Mouse (Mus musculus): ENCODE measurements at regions not wholly inside any gene's neighbourhood (a gene's known extent, or its start where the extent isn't known, plus 50 kb on each side); places are given as distances from the start of the nearest gene placed in this dataset.

DNA sequence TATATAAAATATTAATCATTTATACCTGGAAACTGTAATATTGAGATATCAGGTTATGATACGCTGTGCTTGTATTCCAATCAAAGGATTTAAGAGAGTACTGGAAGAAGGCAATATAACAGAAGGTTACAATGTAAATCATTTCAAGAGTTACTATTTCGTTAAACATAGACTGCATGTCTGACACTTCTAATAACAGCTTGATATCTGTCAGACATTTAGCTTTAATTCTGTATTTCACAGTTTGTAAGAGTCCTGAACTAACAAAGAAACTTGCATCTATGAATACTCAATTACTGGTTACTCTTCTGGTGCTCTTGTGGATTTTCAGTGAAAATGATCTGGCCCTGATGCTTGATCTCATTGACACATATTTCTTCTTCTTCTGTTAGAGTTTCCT lies 840.6 kb downstream of the Cdh9 start:
- in situ Hi-C loops (cut with MboI, MseI): no loop called here

DNA sequence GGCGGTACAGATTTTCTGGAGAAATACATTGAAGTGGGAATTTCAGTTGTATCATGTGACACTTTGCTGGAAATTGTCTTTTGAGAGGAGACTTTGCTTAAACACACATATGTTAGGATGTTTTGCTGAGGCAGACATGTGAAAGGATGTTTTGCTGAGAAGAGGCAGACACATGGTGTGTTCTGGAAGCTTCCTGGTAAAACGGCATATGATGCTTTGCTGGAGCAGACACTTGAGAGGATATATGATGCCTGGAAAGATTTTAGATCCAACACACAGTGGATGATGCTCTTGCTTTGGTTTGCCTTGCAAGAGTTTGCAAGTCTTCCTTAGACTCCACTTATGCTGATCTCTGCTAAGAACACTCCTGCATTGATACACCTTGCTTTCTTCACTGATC lies 860.1 kb downstream of the Cdh9 start:
- in situ Hi-C loops (cut with MboI, MseI): loop anchor here (10.0 kb wide), 1 partner anchor 964 kb away; no protein-coding TSS in a partner anchor

DNA sequence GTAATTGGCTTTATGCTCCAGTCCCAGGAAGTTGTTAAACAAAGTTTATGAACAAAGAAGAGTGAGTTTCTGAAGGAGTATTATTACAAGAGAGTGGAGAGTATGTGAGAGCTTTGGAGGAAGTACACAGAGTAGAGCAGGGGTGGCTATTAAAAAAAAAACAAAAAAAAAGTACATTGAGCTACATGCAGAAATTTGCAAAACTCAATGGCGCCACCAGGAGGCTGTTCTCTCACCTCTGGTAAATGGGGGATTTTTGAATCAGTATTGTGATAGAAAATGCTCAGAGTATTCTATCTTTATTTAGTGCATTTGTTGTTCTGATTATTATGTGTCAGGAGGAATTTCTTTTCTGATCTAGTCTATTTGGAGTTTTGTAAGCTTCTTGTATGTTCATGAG lies 875.8 kb downstream of the Cdh9 start:
- in situ Hi-C loops (cut with MboI, MseI): no loop called here

DNA sequence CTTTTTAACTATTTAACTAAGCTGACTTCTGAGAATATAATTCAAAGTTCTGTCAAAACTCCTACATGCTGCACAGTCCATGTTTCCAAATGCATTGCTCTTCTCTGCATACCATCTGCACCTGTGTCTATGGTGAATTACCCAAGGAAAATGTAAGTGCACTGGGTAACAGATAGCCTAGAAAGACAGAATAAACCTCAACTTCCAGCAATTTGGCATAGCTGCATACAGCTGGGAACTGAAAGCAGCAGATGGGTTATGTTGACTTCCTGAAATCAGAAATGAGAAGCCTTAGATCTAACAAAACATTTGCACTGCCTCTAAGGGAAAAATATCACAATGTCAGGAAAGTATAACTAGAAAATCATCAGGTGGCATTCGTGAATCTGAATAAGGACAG lies 886.4 kb downstream of the Cdh9 start:
- in situ Hi-C loops (cut with MboI, MseI): no loop called here

DNA sequence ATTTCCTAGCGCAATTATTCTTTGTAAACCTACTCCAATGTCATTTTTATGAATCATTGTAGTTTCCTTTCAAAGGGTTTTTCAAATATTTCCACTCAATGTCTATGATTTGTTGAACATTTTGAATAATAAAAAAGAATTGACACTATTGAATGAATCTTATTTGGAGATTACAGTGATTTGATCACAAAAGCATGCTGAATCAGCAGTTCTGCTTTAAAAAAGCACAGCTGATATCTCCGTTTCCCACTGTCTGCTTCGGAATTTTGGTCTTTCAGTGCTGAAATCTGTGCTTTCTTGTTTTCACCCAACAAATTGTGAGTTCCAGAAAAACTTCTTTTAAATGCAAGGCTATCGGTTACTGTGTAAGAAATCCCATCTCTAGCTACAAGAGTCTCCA lies 912.7 kb downstream of the Cdh9 start:
- in situ Hi-C loops (cut with MboI, MseI): no loop called here

Measured in T-helper 1 cell (primary cell).